Mouse (Mus musculus) brain, adult 2 months (tissue): ENCODE measurements around the gene S100pbp.

Experiments used
- DNase-seq: peaks from one replicate; pipeline ENCODE4 v3.0.0; 2011; ENCODE audit warnings: low read depth, low spot score

Gene S100pbp

GRCm38 (mm10) chr4:129151276-129151811 is 38.2 kb downstream of the S100pbp start:
- DNase-seq, result no peak

DNA sequence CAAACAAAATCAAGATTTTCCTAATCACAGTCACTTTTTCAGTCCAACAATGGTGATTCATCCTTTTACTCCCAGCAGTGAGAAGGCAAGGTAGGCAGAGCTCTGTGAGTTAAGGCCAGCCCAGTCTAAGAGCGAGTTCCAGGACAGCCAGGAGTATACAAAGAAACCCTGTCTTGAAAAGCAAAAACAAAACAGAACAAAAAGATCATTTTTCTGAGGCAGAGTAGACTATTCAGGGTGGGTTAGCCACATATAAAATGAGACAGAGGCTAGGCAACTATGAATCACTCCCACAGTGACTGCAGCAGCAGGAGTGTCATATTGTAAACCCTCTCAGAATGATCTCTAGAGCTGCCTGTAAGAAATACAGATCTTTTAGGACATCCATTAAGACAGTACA is 40.2 kb downstream of the S100pbp start:
- no peak for DNase-seq

GRCm38 (mm10) chr4:129147552-129148103 is 41.9 kb downstream of the S100pbp start:
- peak; percentile 71 for DNase-seq

DNA sequence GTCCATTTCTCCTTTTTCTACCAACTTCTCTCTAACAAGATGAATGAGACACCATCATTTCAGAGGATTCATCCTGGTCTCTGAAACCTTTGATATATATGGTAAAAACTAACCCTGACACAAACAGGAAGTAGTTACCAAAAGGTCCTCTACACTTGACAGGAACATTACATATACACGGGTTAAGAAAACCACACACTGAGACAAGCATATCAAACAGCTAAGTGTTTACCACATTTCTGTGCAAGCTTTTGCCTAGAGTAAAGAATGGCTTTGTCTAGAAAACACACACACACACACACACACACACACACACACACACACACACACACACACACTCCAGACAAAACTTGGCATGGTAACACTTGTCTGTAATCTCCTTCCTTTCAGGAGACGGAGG is 43.1 kb downstream of the S100pbp start:
- no peak for DNase-seq

- DNase-seq, result no peak
Measured at GRCm38 (mm10) chr4:129145943-129146342, 43.6 kb downstream of the S100pbp start.

DNA sequence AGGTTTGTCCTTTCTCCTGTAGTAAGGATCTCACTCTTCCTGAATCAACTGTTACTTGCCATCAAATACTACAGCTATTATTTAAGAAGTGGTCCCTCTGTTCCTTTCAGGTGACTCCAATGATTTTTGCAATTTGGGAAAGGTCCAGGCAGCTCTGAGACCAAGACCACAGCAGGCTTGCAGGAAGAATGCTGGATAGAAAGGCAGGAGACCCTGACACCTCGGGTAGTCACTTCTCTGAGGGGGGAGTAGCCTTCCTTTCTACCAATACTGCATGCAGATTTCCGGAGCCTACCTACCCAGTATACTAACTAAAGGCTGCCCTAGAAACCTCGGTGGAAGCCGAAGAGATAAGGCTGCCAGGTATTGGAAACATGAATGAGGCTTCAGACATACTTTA is 44.1 kb downstream of the S100pbp start:
- DNase-seq, result no peak

DNA sequence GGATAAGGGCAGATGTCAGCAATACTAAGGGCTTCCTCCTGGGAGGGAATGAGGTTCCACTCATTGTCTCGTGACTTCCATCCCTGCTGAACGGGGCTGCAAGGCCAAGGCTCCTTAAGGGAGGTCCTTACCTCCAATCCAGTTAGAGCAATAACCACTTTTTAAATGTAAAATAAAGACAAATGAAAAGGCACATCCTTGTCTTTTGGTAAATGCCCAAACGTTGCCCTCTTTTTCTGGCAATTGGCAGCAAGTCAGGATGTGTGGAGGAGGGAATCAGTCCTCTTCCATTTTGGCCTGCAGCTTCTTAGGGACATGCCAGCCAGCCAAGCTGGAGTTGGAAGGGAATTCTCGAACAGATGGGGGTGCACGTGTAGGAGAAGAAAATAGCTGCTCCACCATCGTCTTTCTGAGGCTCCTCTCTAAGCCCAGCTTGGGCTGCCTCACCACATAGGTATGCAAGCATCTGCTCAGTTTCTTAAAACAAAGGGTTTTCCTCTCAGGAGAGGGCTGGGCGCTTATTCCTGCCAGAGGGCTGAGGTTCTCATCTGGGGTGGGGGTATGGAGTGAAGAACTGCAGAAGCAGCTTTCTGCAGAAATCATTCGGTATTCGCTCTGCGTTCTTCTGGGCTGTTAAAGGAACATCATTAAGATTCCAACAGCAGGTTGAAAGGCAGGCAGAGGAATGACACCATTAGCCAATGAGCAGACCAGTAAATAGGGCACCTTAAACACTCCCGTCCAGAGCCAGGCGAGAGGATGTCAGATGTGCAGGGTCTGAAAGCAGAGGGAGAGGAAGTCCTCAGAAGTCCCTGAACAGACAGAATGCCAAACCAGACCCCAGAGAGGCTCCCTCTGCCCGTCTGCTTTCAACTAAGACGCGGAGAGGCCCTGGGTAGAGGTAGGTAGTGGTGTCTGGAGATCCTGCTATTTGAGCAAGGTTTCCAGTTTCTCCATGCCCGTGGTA is 44.8 kb downstream of the S100pbp start:
- peak; percentile 98 for DNase-seq

GRCm38 (mm10) chr4:129143509-129143908 is 46.0 kb downstream of the S100pbp start:
- DNase-seq, result peak; percentile 57

DNA sequence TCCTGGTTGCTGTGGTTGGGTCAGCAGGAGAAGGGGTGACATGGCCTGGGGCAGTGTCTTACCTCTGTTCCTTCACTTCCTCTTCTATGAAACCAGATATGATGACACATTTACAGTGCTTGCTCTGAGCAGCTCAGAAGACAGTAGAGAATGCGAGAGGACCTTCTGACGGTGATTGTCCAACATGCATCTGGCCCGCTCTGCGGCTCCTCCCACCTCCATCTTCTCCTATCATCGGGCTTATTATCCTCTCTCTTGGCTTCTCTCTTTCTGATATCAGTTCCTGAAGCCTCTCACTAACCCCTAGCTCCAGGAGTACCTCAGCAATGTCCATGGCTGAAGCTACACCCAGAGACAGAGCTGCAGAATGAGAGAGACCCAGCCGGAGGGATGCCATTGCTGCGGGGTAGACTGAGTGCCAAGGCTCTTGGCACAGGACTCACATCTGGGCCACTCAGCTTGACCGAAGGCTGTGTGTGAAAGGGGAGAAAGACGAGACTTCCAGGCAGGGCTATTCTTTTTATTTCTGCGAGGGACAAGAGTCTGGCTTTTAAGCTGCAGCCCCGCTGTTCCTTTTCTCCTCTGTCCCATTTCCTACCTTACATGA is 47.0 kb downstream of the S100pbp start:
- DNase-seq, result no peak

GRCm38 (mm10) chr4:129141560-129142438 is 47.7 kb downstream of the S100pbp start:
- peak; percentile 57 for DNase-seq

GRCm38 (mm10) chr4:129140808-129141207 is 48.7 kb downstream of the S100pbp start:
- DNase-seq, result no peak

DNA sequence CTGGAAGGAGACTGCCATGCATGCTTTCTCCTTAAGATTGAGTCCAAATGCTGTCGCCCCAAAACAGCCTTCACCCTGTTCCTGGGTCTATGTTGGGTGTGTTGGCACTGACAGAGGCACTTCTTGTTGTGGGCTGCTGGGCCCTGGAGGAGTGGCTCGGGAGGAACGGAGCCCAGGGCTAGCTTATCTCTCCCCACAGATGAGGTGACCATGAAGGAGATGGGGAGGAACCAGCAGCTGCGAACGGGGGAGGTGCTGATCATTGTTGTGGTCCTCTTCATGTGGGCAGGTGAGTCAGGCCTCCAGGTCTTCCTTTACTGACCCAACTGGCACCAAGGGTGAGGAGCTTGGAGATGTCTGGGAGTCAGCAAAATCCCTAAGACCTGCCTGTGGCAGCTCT is 49.9 kb downstream of the S100pbp start:
- no peak for DNase-seq

GRCm38 (mm10) chr4:129137392-129138321 is 51.9 kb downstream of the S100pbp start:
- DNase-seq, result peak; percentile 56

- DNase-seq, result peak; percentile 66
Measured at GRCm38 (mm10) chr4:129136579-129137391, 52.7 kb downstream of the S100pbp start, which contains the start of gene Fndc5. TSS of gene Fndc5 (plus strand) at chr4:129136999.

- no peak for DNase-seq
Measured at GRCm38 (mm10) chr4:129136189-129136578, 53.3 kb downstream of the S100pbp start.

DNA sequence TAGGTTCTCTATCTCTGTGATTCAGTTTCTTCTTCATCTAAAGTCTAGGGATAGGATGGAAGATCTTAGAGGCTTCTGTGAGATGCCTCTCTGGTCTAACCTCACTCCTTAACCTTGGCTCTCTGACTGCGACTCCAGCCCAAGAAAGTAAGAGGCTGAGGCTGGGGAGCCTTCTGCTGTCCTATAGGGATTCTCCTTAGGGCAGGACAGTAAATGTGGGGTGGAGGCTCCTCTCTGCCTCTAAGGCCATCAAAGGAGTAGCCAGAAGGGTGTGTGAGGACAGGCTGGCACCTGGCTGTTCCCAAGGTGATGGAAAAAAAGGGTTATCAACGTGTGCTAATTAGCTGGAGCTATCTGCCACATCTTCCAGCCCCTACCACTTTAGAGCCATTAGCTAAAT is 53.9 kb downstream of the S100pbp start:
- DNase-seq, result no peak

DNA sequence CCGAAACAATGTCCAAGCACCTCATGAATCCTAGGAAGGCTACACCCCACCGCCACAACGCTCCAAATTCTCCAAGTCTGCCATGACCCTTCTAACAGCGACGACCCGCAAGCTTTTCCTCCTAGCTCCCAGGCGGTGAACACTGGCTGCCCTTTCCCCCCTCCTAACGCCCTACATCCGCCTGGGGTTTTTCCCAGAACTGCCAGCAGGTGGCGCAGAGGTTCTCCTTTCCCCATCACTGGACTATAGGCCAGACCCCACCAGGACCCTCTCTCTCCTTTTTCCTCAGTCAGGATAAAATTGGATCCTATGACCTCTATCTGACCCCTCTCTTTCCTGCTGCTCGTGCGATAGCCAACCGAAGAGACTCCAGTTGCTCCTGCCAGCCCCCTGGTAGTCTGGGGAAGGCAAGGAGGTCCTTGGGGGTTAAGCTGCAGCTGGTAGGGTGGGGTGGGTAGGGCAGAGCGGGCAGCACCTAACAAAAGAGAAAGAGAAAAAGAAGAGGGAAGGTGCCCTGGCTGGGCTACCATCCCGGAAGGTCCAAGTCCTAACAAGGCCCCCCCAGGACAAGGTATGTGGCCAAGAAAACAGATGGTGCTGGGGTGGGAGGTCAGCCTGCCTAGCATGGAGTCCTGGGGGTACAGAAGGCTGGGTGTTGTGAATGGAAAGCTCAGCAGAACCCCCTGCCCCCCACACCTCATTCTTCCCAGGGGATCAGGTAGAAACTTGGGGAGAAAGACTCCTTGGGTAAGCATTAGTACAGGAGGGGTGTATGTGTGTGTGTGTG is 54.5 kb downstream of the S100pbp start:
- DNase-seq, result peak; percentile 88

- peak; percentile 71 for DNase-seq
Measured at GRCm38 (mm10) chr4:129130755-129131303, 58.7 kb downstream of the S100pbp start.
